Mouse (Mus musculus): ENCODE data around the gene Usp30.

Usp30 gene

DNA sequence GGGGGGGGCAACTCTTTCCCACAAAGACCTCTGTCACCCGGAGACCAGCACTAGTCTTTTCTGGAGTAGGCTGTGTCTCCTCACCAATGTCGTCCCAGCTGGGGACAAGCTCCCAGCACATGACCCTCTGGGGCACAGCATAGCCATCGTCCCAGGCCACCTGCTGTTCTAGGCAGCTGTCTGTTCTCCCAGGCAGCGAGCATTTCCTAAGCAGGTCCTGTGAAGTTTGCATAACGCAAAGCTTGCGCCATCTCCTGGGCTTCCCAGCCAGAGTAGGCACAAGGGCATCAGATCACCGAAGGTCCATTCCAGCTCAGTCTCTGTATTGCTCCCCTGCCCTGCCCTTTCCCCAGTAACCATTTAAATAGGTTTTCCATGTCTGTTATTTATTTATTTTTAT is 92.0 kb downstream of the Usp30 start:
- no peak for DNase-seq (ENCODE audit: low spot score)

DNA sequence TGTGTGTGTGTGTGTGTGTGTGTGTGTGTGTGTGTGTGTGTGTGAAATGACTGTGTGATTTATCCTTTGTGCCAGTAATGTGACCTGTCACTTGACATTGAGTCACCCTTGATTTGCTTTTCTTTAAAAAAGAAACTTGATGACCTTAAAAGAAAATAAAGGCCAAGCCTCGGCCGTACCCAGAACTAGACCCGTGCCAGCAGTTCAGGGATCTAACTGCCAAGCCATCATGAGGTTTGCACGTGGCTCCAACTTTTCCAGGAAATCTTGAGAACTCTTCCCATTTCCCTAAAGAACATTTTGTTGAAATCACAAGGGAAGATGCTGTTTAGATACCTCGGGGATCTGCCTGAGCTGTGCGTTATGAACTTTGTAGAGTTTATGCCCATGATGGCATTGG is 96.2 kb downstream of the Usp30 start:
- DNase-seq (ENCODE audit: low spot score) = no peak

DNA sequence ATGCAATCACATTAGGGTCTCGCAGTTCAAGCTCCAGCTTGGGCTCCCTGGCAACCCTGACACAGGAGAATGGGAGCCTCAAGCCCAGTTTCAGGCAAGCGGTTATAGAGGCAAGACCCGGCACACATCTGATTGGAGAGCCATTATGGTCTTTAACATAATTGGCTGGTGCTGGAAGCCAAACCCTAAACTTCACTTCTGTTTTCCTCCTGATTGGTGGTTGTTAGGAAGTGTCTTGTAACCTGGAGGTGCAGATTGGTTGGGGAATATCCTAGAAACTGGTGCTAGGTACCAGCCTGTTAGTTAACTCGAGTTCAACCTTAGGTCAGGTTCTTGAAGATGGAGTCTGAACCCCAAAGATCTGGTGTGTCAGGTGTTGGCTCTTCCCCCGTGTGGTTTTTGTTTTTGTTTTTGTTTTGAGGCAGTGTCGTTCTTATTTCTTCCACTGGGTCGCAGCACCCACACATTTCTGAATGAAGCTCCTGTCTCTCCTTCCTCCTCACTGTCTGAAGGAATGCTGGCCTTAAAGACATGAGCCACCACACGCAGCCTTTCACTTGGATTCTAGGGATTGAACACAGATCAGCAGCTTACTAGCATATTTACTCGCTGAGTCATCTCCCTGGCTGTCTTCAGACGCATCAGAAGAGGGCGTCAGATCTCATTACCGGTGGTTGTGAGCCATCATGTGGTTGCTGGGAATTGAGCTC is 97.0 kb downstream of the Usp30 start:
- no peak for DNase-seq (ENCODE audit: low spot score)

DNA sequence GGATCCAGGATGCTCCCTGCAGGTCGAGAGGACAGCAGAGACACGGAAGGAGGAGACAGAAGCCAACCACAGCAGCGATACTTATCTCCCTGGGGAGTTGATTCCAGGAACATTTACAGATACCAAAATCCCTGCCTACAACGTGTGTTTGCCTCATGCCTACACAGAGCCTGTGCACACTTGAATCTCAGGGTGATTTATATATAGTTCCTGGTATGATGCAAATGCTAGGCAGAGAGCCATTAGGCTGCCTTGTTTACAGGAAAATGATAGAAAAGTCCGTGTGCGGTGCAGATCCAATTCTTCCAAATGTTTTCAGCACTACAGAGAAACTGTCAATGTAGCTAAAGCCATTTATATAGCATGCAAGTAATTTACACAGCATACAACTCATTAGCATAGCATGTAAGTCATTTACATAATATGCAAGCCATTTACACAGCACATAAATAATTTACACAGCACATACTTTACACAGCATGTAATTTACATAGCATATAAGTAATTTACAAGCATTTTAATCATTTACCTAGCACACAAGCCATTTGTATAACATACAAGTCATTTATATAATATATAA is 97.9 kb downstream of the Usp30 start:
- DNase-seq (ENCODE audit: low spot score) = peak; percentile 35

DNA sequence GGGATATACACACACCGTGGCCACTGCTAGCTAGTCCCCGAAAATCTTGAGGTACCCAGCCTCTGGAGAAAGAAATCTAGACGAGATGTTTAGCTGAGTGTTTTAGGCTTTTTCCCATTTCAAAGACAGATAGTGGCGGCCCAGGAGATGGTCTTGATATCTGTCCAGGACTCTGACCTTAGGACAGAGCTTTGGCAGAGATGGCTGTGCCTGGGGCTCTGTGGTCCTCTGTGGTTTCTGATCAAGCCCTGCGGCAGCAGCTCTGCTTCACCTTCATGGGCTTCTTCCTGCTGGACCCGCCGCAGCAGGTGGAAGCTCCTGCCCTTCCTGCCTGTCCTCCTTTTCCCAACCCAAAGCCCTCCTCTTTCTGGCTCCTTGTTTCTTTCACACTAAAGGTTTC is 105.1 kb downstream of the Usp30 start:
- DNase-seq (ENCODE audit: low spot score) = no peak

DNA sequence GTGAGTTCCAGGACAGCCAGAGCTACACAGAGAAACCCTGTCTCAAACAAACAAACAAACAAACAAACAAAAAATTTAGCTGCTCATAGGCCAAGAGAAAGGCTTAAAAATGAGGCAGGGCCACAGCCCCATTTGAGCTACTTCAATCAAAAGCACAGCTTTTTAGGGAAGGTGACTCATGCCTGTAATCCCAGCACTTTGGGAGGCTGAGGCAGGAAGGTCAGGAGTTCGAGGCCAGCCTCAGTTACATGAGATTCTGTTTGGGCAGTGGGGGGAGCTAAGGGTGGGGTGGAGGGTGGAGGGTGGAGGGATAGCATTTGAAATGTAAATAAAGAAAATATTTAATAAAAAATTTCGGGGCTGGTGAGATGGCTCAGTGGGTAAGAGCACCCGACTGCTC is 107.7 kb downstream of the Usp30 start:
- DNase-seq (ENCODE audit: low spot score) = no peak

DNA sequence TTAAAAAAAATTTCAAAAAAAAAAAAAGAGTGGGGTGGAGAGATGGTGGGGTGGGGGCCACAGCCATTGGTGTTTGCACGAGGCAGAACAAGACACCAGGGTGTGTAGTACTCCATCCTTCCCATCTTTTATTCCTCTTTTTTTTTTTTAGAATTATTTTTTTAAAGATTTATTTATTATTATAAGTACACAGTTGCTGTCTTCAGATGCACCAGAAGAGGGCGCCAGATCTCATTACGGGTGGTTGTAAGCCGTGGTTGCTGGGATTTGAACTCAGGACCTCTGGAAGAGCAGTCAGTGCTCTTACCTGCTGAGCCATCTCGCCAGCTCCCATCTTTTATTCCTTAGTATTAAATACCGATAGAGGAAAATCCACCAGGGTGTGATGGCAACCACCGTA is 108.2 kb downstream of the Usp30 start:
- no peak for DNase-seq (ENCODE audit: low spot score)

DNA sequence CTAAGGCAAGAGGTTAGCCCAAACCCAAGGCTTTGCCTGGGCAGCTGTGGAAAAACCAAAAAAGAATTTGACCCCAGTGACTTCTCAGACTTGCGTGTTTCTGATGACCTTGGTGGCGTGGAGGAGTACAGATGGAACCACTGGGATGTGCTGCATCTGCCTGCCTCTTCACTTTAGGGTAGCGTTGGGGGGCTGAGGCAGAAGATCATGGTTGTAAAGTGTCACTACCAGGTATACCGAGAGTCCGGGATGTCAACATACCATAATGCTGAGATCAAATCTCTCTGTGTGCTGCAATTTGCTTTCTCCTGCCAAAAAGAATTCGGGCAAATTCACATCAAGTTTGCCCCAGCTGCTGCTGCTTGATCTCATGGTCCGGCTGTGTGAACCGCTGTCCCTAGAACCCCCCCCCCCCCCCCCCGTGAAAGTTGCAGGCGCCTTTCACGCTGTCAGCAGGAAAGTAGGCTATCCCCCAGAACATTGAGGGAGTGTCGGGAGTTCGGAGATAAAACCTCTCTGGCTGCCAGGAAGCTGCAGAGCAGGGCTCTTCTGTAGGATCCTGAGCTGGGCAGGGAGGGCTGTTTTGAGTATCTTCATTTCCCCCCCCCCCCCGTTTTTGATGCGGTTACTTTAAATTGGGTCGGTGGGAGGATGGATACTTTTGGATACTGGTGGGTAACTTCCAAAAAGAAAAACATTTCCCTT is 108.8 kb downstream of the Usp30 start:
- DNase-seq (ENCODE audit: low spot score) = no peak

Data from layer of hippocampus, adult 11-12 months (tissue).